Mouse (Mus musculus): ENCODE measurements at regions not wholly inside any gene's neighbourhood (a gene's known extent, or its start where the extent isn't known, plus 50 kb on each side); places are given as distances from the start of the nearest gene placed in this dataset.

GRCm38 (mm10) chr12:51058569-51058968 lies 289.3 kb upstream of the G2e3 start:
- H3K36me3 ChIP-seq (ENCODE audit: control insufficient read depth, insufficient read depth, low read length, poor library complexity, severe bottlenecking) = no peaks in the 10 kb centered on the region
- H3K4me1 ChIP-seq (ENCODE audit: control insufficient read depth, insufficient read depth, low read length) = no peaks in the 10 kb centered on the region
- TF ChIP-seq EP300 (IDR thresholded peaks at IDR 0.05; ENCODE audit: insufficient read depth, low read depth, low read length) = no peak
- no peak for TF ChIP-seq POLR2A (IDR thresholded peaks at IDR 0.05; ENCODE audit: insufficient read depth, low read length)
- H3K27me3 ChIP-seq (ENCODE audit: control insufficient read depth, insufficient read depth, low read length, poor library complexity, severe bottlenecking) = no peaks in the 10 kb centered on the region
- no peak overlapping the region for H3K27ac ChIP-seq (ENCODE audit: insufficient read depth, low read length)
- H3K4me3 ChIP-seq (ENCODE audit: low read depth, low read length) = no peak overlapping the region
- no peaks in the 10 kb centered on the region for H3K9me3 ChIP-seq (replicated peaks; ENCODE audit: control insufficient read depth, insufficient read depth, low read length, poor library complexity, severe bottlenecking)
- H3K9ac ChIP-seq (ENCODE audit: low read depth, poor library complexity, severe bottlenecking) = no peak overlapping the region

DNA sequence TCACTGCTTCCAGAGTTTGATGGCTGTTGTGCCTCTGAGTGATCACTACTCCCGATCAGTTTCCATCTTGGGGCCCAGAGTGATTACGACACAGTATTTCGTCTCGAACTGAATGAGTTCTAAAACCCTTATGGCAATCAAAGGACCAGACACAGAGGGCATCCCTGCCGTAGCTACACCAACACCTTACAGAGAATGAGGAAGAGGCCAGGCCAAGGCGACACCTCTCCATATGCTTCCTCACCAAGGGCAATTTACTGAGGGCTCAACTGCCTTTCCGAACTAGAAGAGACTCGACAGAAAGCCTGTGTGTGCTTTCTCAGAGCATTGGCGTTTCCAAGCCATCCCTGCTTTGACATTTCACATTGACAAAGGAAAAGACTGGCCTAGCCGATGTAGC lies 289.8 kb upstream of the G2e3 start:
- TF ChIP-seq POLR2A (IDR thresholded peaks at IDR 0.05; ENCODE audit: insufficient read depth, low read length) = no peak
- no peak for TF ChIP-seq CTCF (IDR thresholded peaks at IDR 0.05; ENCODE audit: low read depth, low read length)
- no peak for TF ChIP-seq EP300 (IDR thresholded peaks at IDR 0.05; ENCODE audit: insufficient read depth, low read depth, low read length)
- Histone ChIP-seq H3K36me3 (ENCODE audit: control insufficient read depth, insufficient read depth, low read length, poor library complexity, severe bottlenecking) (no peaks in the 10 kb centered on the region), H3K9ac (ENCODE audit: low read depth, poor library complexity, severe bottlenecking) (no peak overlapping the region), H3K27me3 (ENCODE audit: control insufficient read depth, insufficient read depth, low read length, poor library complexity, severe bottlenecking) (no peaks in the 10 kb centered on the region), H3K27ac (ENCODE audit: insufficient read depth, low read length) (no peak overlapping the region), H3K4me3 (ENCODE audit: low read depth, low read length) (no peak overlapping the region), H3K9me3 (replicated peaks; ENCODE audit: control insufficient read depth, insufficient read depth, low read length, poor library complexity, severe bottlenecking) (no peaks in the 10 kb centered on the region), H3K4me1 (ENCODE audit: control insufficient read depth, insufficient read depth, low read length) (no peaks in the 10 kb centered on the region)

DNA sequence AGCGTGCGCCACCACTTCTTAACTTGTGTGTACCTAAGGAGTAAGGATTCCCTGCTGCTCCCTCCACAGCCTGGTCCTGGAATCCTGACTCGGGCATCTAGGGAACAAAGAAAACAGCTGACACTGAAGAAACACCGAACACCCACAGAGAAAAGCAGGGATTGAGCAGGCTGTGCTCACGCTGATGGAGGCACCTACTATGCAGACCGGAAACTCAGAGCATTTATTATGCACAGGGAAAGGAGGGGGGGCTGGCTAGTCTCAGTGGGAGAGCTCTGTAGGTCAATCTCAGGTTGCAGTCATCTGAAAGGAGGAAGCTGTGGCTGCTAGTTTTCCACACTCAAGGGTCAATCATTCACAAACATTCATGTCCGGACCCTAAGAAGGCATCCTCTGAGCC lies 300.7 kb upstream of the G2e3 start:
- peaks cover 1% of the 10 kb centered on the region for H3K4me1 ChIP-seq (ENCODE audit: control insufficient read depth, insufficient read depth, low read length)

DNA sequence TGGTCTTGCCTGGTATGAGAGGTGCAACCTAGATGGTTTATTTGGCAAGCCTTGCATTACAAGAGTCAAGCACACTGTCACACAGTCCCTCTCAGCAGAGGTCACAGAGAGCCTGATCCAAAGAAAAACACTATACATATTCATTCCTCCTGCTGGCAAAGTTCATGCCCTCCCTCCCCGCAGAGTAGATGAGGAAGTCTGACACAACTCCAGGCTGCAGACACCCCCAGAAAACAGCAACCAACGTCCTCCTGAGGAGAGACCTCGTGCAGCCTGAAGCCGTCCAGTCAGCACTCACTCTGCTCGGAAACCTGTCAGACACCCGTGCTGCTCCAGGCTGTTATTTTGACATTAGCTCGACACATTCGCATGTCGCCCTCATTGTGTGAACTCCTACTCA lies 302.4 kb upstream of the G2e3 start:
- TF ChIP-seq EP300 (IDR thresholded peaks at IDR 0.05; ENCODE audit: insufficient read depth, low read depth, low read length) (no peak), POLR2A (IDR thresholded peaks at IDR 0.05; ENCODE audit: insufficient read depth, low read length) (no peak), CTCF (IDR thresholded peaks at IDR 0.05; ENCODE audit: low read depth, low read length) (no peak)
- H3K36me3 ChIP-seq (ENCODE audit: control insufficient read depth, insufficient read depth, low read length, poor library complexity, severe bottlenecking) = no peaks in the 10 kb centered on the region
- no peaks in the 10 kb centered on the region for H3K9me3 ChIP-seq (replicated peaks; ENCODE audit: control insufficient read depth, insufficient read depth, low read length, poor library complexity, severe bottlenecking)
- no peak overlapping the region for H3K4me3 ChIP-seq (ENCODE audit: low read depth, low read length)
- H3K27me3 ChIP-seq (ENCODE audit: control insufficient read depth, insufficient read depth, low read length, poor library complexity, severe bottlenecking) = no peaks in the 10 kb centered on the region
- no peak overlapping the region for H3K9ac ChIP-seq (ENCODE audit: low read depth, poor library complexity, severe bottlenecking)
- peaks cover 1% of the 10 kb centered on the region for H3K4me1 ChIP-seq (ENCODE audit: control insufficient read depth, insufficient read depth, low read length)
- H3K27ac ChIP-seq (ENCODE audit: insufficient read depth, low read length) = no peak overlapping the region

More for the DNA sequence above, 300.7 kb upstream of the G2e3 start:
- TF ChIP-seq EP300 (IDR thresholded peaks at IDR 0.05; ENCODE audit: insufficient read depth, low read depth, low read length) = peak; percentile 76
- TF ChIP-seq CTCF (IDR thresholded peaks at IDR 0.05; ENCODE audit: low read depth, low read length) = no peak
- no peaks in the 10 kb centered on the region for H3K27me3 ChIP-seq (ENCODE audit: control insufficient read depth, insufficient read depth, low read length, poor library complexity, severe bottlenecking)
- no peak overlapping the region for H3K4me3 ChIP-seq (ENCODE audit: low read depth, low read length)
- H3K9me3 ChIP-seq (replicated peaks; ENCODE audit: control insufficient read depth, insufficient read depth, low read length, poor library complexity, severe bottlenecking) = peaks cover 2% of the 10 kb centered on the region; the same call in 1 of the 2 replicates
- no peaks in the 10 kb centered on the region for H3K36me3 ChIP-seq (ENCODE audit: control insufficient read depth, insufficient read depth, low read length, poor library complexity, severe bottlenecking)
- H3K27ac ChIP-seq (ENCODE audit: insufficient read depth, low read length) = no peak overlapping the region
- no peak overlapping the region for H3K9ac ChIP-seq (ENCODE audit: low read depth, poor library complexity, severe bottlenecking)

DNA sequence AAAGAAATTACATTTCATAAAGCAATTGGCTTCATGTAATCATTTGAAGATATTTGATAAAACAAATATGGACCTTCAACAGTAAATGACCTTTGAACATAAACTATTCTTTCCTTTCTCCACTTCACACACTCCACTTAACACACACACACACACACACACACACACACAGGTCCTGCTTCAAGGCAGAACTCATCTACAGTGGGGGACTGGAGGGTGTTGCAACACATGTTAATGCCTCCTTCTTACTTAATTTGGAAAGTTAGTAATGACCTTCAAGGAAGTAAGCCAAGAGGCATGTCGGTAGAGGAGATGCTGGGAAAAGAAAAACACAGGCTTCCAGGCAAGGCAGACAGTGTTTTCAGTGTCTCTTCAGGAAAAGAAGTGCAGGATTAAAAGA lies 302.8 kb upstream of the G2e3 start:
- TF ChIP-seq EP300 (IDR thresholded peaks at IDR 0.05; ENCODE audit: insufficient read depth, low read depth, low read length) (no peak), CTCF (IDR thresholded peaks at IDR 0.05; ENCODE audit: low read depth, low read length) (no peak), POLR2A (IDR thresholded peaks at IDR 0.05; ENCODE audit: insufficient read depth, low read length) (no peak)
- H3K4me3 ChIP-seq (ENCODE audit: low read depth, low read length) = no peak overlapping the region
- H3K4me1 ChIP-seq (ENCODE audit: control insufficient read depth, insufficient read depth, low read length) = peaks cover 1% of the 10 kb centered on the region
- H3K27ac ChIP-seq (ENCODE audit: insufficient read depth, low read length) = no peak overlapping the region
- H3K36me3 ChIP-seq (ENCODE audit: control insufficient read depth, insufficient read depth, low read length, poor library complexity, severe bottlenecking) = no peaks in the 10 kb centered on the region
- H3K9ac ChIP-seq (ENCODE audit: low read depth, poor library complexity, severe bottlenecking) = no peak overlapping the region
- H3K9me3 ChIP-seq (replicated peaks; ENCODE audit: control insufficient read depth, insufficient read depth, low read length, poor library complexity, severe bottlenecking) = no peaks in the 10 kb centered on the region
- no peaks in the 10 kb centered on the region for H3K27me3 ChIP-seq (ENCODE audit: control insufficient read depth, insufficient read depth, low read length, poor library complexity, severe bottlenecking)

- H3K36me3 ChIP-seq (ENCODE audit: control insufficient read depth, insufficient read depth, low read length, poor library complexity, severe bottlenecking) = no peaks in the 10 kb centered on the region
- no peak overlapping the region for H3K4me3 ChIP-seq (ENCODE audit: low read depth, low read length)
- no peaks in the 10 kb centered on the region for H3K27me3 ChIP-seq (ENCODE audit: control insufficient read depth, insufficient read depth, low read length, poor library complexity, severe bottlenecking)
- no peaks in the 10 kb centered on the region for H3K4me1 ChIP-seq (ENCODE audit: control insufficient read depth, insufficient read depth, low read length)
- TF ChIP-seq EP300 (IDR thresholded peaks at IDR 0.05; ENCODE audit: insufficient read depth, low read depth, low read length) = no peak
- no peak overlapping the region for H3K9ac ChIP-seq (ENCODE audit: low read depth, poor library complexity, severe bottlenecking)
- no peak overlapping the region for H3K27ac ChIP-seq (ENCODE audit: insufficient read depth, low read length)
- H3K9me3 ChIP-seq (replicated peaks; ENCODE audit: control insufficient read depth, insufficient read depth, low read length, poor library complexity, severe bottlenecking) = no peaks in the 10 kb centered on the region
Observed at GRCm38 (mm10) chr12:51032193-51032592, 315.7 kb upstream of the G2e3 start.
